Mouse (Mus musculus) lung, postnatal 0 days (tissue): Measurements from ENCODE around the gene Slc1a2.

Source experiments
- CTCF ChIP-seq: IDR thresholded peaks from 2 replicates; pipeline ENCODE4 v1.5.1; 2016; ENCODE audit warnings: antibody characterized with exemption, mild to moderate bottlenecking
- EP300 ChIP-seq: IDR thresholded peaks from 2 replicates; pipeline ENCODE4 v1.6.1; 2016; ENCODE audit warnings: antibody characterized with exemption, mild to moderate bottlenecking, control low read depth

- TF ChIP-seq CTCF (no peak), EP300 (no peak)
Measured at GRCm38 (mm10) chr2:102659521-102659830, 1.0 kb downstream of the Slc1a2 start.
